Mouse (Mus musculus) kidney, postnatal 14 days (tissue): ENCODE data around the gene Fam45a.

ENCODE experiments used
- DNase-seq: peaks from one replicate; pipeline ENCODE4 v3.0.0; 2022; ENCODE audit warnings: mixed read lengths

Fam45a gene

DNA sequence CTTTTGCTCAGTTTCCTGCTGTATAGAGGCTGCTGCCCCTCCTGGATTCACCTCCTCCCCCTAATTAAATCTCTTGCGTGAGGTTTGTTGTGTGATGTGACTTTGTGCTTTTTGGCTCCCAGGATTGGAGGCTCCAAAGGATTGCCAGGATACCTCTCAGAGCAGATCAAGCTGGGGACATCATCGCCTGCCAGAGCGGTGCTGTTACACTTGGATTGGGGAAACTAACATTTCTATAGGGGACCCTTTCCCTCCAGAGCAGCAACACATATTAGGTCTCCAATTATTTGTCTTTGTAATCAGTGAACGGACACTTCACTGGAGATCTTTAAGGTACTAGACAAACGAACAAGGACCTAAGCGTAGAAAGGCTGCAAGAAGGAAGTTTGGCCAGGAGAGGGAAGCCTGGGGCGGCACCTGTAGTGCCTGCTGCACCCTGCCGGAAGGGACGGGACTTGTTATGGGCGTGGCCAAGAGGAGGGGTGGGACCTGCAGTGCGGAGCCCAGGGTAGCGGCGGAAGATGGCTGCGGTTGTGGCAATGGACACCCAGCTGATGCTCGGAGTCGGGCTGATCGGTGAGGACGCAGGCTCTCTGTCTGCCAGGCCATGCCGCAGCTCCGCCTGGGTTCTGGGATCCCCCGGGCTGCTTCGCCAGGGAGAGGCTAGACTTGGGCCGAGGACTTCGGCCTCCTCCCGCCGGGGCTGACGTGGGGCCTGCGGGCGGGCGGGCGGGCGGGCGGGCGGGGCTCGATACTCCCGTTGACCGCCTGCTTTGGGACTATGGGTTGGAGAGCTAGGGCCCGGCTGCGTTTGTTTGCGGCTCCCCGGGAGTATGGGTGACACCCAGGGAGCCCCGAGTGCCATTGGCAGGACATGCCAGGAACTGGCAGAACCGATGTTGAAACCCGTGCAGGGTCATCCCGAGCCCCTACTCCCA, at the start of gene Fam45a:
Gene Fam45a, plus strand, starts transcription at position 488 of the 938 bp plus-strand sequence.
- peak; percentile 94 for DNase-seq

- DNase-seq = no peak
These were observed 38.0 kb upstream of the Fam45a start for GRCm38 (mm10) chr19:60773366-60773765.

GRCm38 (mm10) chr19:60782034-60782433, 29.4 kb upstream of the Fam45a start:
- DNase-seq = no peak

- DNase-seq = no peak
These were observed 26.7 kb upstream of the Fam45a start for GRCm38 (mm10) chr19:60784712-60785111.

GRCm38 (mm10) chr19:60787465-60788150, 23.8 kb upstream of the Fam45a start:
- DNase-seq = no peak

DNA sequence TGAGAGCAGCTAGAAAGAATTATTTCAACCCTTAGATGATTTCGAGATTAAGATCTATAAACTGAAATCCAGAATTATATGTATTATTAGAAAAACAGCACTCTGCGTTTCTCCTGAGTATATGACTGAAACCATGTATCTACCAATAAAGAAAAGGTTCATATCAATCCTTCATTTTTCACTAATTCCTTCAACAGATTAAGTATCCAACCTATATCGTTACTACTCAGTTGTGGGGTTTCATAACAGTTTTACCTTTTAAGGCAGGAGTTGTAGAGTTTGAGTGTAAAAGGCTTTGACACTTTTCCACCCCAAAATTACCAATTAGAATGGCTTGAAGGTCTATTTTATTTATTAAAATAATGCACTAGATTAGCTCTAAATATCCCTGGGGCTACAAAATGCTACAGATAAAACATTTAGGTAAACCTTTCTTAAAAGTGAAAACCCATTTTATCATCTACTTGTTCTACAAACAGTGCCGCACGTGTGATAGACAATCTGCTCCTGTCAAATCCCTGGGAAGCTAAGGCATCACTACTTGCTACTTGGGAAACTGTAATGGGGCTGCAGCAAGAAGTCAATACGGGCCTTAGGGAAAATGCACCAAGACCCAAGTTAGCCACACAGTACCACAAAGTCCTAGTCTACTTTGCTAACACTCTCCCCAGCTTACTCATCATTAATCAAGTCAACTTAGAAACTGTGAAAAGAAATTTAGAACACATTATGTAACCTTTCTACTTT, 23.0 kb upstream of the Fam45a start:
- no peak for DNase-seq

DNA sequence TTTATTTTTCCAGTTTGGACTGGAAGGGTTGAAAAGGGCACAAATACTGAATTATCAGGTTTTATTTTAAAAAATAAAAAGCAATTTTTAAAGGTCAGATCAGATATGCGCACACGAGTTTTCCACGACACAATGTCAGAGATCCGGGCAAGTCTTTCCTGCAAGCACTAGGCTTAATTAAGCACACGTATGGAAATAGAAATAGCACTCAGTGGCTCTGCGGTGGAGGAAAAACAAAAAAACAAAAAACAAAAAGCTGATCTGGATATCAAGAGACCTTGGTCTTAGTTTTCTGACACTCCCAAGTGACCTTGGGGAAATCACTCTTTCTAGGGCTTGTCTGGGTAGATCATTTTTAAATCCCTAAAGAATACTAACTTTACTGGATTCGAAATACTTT, 21.9 kb upstream of the Fam45a start:
- DNase-seq = no peak

- DNase-seq = peak; percentile 71
These were observed 21.4 kb upstream of the Fam45a start for GRCm38 (mm10) chr19:60789919-60790506.

GRCm38 (mm10) chr19:60790551-60791161, 20.7 kb upstream of the Fam45a start, which contains the start of gene Eif3a:
Eif3a (minus strand) TSS chr19:60790658.
- peak; percentile 96 for DNase-seq

GRCm38 (mm10) chr19:60791164-60791563, 20.2 kb upstream of the Fam45a start:
- no peak for DNase-seq

- DNase-seq = no peak
These were observed 18.1 kb upstream of the Fam45a start for GRCm38 (mm10) chr19:60793170-60793707.

DNA sequence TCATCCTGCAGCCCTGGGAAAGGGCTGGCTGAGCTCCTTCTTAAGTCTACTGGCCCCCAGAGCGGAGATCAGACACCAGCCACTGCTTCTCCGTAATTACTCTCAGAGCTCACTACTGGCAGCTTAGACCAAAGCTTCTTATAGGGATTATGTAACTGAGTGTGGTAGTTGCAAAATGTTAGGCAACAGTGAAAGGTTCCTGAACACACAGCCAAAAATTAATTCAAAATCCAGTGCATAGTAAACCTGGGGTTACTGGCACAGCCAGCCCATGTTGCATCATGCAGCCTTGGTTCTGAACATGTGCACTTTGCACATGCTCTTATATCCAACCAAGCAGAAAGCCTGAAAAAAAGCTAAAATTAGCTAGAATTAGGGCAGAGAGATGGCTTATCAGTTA, 16.1 kb upstream of the Fam45a start:
- DNase-seq = no peak

GRCm38 (mm10) chr19:60797415-60797814, 14.0 kb upstream of the Fam45a start:
- DNase-seq = no peak

DNA sequence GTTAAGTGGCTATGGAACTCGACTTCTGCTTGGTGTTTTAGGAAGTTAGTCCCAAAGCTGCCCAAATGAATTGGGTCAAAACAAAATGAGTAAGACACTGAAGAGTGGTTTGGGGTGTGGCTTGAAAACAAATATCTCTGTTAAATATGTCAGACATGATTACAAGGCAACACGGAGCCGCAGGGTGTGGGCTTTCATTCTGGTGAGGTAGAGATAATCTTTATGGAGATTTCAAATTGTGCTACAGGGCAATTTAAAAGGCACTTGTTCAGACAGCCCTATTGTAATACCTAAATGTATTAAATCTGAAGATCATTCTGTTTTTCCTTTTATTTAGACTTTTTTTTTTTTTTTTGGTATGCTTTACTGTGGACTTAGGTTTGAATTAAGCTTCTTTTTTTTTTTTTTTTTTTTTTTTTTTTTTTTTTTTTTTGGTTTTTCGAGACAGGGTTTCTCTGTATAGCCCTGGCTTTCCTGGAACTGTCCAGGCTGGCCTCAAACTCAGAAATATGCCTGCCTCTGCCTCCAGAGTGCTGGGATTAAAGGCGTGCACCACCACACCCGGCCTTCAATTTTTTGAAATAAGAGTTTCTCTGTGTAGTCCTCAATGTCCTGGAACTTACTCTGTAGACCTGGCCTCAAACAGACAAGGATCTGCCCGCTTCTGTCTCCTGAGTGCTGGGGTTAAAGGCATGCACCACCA, 11.4 kb upstream of the Fam45a start:
- no peak for DNase-seq

DNA sequence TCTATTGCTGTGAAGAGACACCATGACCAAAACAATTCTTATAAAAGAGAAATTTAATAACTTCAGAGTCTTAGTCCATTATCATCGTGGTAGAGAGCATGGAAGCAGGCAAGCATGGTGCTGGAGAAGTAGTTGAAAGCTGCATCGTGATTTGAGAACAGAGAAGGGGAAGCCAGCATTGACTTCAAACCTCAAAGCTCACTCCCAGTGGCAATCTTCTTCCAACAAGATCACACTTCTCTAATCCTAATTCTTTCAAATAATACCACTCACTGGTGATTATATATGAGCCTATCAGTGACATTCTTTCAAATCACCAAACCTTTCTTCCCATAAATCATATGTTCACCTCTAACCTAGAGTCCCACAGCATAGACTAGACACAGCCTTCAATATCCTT, 6.5 kb upstream of the Fam45a start:
- DNase-seq = no peak

GRCm38 (mm10) chr19:60809927-60810326, 1.5 kb upstream of the Fam45a start:
- DNase-seq = no peak

DNA sequence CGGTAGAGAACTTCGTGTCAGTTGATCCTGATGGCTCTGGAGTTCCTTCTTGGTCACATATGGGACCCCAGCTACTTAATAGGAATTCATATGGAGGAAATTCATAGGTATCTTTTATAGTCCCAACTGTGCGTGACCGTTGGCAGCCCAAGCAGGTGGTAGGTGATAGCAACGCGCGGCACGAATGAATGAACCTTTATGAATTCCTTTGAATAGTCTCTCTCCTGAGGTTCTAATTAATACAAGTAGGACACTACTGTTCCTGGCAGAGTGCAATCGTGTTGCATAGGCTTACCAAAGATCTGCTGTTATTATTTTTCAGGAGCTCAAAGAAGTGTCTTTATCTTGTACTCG, 628 bp downstream of the Fam45a start:
- no peak for DNase-seq

GRCm38 (mm10) chr19:60813133-60813532, 1.7 kb downstream of the Fam45a start:
- no peak for DNase-seq

- no peak for DNase-seq
These were observed 7.3 kb downstream of the Fam45a start for GRCm38 (mm10) chr19:60818677-60819076.

DNA sequence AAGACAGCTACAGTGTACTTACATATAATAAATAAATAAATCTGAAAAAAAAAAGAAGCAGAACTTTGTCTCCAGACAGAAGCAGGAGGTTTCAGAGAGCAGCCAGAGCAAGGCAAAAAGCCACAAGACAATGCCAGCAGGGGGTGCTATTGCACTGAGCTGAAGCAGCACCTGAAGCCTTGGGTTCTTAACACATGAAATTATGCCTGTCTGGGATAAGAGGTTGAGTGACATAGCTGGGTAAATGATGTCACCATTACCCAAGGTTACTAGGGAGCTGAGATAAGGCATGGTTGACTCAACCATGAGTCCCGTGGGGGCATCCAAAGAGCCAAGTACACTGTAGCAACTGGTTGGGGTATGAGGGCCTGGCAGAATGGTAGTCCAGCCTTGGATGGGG, 26.4 kb downstream of the Fam45a start:
- DNase-seq = peak; percentile 69

DNA sequence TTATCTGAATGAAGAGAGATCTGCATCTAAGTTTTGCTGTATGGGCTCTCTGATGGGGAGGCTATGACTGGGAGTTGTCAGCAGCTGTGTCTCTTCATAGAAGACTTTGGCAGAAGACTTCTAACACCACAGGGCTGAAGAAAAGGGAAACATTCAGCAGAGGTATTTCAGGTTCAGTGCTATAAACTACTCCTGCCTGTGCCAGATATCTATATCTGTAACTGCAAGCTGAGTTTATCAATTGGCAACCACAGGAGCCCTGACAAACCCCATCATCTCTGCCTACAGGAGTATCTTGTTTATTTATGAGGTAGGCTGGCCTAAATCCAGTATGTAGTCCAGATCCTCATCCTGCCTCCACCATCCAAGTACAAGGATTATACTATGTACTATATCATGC, 31.9 kb downstream of the Fam45a start:
- DNase-seq = no peak

DNA sequence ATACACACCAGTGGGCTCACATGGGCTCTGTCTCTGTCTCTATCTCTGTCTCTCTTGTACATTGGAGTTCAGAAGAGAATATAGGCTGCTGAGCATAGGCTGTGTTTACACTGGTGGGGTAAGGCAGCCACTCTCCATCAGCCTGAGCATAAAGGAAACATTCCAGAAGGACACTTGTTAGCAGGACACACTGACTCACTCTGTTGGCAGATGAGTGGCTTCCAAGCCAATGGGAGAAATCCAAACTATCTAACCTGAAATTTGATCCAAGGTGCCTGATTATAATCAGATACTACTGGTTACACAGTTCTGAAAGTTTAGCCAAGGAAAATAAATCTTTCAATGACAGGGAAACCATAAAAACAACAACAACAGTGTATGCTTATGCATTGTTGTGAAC, 34.3 kb downstream of the Fam45a start:
- no peak for DNase-seq
